Comparison of ENCODE assay signal across 9 mouse cellular contexts in genomic region chr7:117630657-117631056, GRCm38 (mm10).
DNase-seq lines count a peak whose midpoint lies in the region; ATAC-seq and TF ChIP-seq lines count a peak whose summit lies in the region.
"Had no signal": no experiment of that assay in that cellular context is flagged by ENCODE, and none has a peak within 500 bp of the region (broad histone marks: within the 10 kb centered on the region; RNA-seq: fewer than 3 reads in every experiment).

No protein-coding gene starts in this region.

- no peaks in the 10 kb centered on the region for H3K4me1 ChIP-seq in kidney, embryonic 16.5 days (ENCODE audit: insufficient read depth, low read length)
- H3K4me1 ChIP-seq in CH12.LX (ENCODE audit: control insufficient read depth in 1 of 2, insufficient read depth in 2 of 2) = peaks cover 0 to 6% of the 10 kb centered on the region in 2 experiments; a peak in 1 of 4 replicates
- H3K4me1 ChIP-seq: limb, embryonic 12.5 days had no signal

- TF ChIP-seq CTCF in CH12.LX (conservative IDR thresholded peaks at IDR 0.05 in 1 of 2, IDR thresholded peaks at IDR 0.05 in 1 of 2; ENCODE audit: low read depth in 2 of 2, low read length in 2 of 2) = peak; percentile 38 to 80

- in situ Hi-C loops in CH12.LX (cut with MboI; ENCODE audit: low pct_ligation_motif_present, low pct_unique_long_range_greater_than_20kb, low sequenced_read_pairs) = no loop called here

- peak; percentile 27 for DNase-seq in kidney, adult 11 months
- DNase-seq in CH12.LX (ENCODE audit: extremely low read depth) = peak; percentile 56
- DNase-seq in adrenal gland, postnatal 25 days = peak; percentile 33
- peak; percentile 65 to 69 for DNase-seq in kidney, postnatal 4 days
- DNase-seq in splenic B cell, adult 2 months (ENCODE audit: low read depth, low spot score) = peak; percentile 74
- DNase-seq in gastrocnemius, postnatal 4 days (ENCODE audit: low spot score in 2 of 2) = no peak
- DNase-seq in cerebellum, adult 11-12 months = no peak

- no peak for TF ChIP-seq POLR2A in CH12.LX (IDR thresholded peaks at IDR 0.05; ENCODE audit: low read depth, low read length)

- dilution Hi-C loops in CH12.LX (cut with MboI; ENCODE audit: extremely low pct_ligation_motif_present, extremely low pct_unique_long_range_greater_than_20kb, low sequenced_read_pairs) = no loop called here

- no peak overlapping the region for H3K9ac ChIP-seq in kidney, embryonic 16.5 days (replicated peaks; ENCODE audit: low read length)
- H3K9ac ChIP-seq in CH12.LX (ENCODE audit: insufficient read depth, low read depth) = no peak overlapping the region
- H3K9ac ChIP-seq: limb, embryonic 12.5 days had no signal

- H3K4me2 ChIP-seq in kidney, embryonic 16.5 days (replicated peaks; ENCODE audit: low read depth, low read length) = no peak overlapping the region
- no peak overlapping the region for H3K4me2 ChIP-seq in CH12.LX (ENCODE audit: insufficient read depth, low read depth, poor library complexity, severe bottlenecking)
- H3K4me2 ChIP-seq: limb, embryonic 12.5 days had no signal

- no peak overlapping the region for H3K27ac ChIP-seq in kidney, embryonic 16.5 days (ENCODE audit: low read length)
- no peak overlapping the region for H3K27ac ChIP-seq in CH12.LX (ENCODE audit: insufficient read depth, low read depth)
- H3K27ac ChIP-seq: limb, embryonic 12.5 days had no signal

- H3K79me2 ChIP-seq in CH12.LX (replicated peaks; ENCODE audit: control insufficient read depth, extremely low read depth, insufficient read depth, poor library complexity, severe bottlenecking) = no peaks in the 10 kb centered on the region

- TF ChIP-seq EP300 in CH12.LX (IDR thresholded peaks at IDR 0.05; ENCODE audit: low read length) = no peak

- peak; percentile 83 for TF ChIP-seq RAD21 in CH12.LX (IDR thresholded peaks at IDR 0.05; ENCODE audit: low read depth, low read length)

- 73% methylated on average over 5 of the region's 5 CpGs for WGBS in kidney, embryonic 16.5 days

- no peaks in the 10 kb centered on the region for H3K27me3 ChIP-seq in kidney, embryonic 16.5 days (ENCODE audit: insufficient read depth, low read length)
- no peaks in the 10 kb centered on the region for H3K27me3 ChIP-seq in CH12.LX (replicated peaks)
- H3K27me3 ChIP-seq in splenic B cell, adult 2 months (ENCODE audit: control insufficient read depth, insufficient read depth, low read length, poor library complexity, severe bottlenecking) = no peaks in the 10 kb centered on the region
- H3K27me3 ChIP-seq: limb, embryonic 12.5 days had no signal

- no peaks in the 10 kb centered on the region for H3K36me3 ChIP-seq in kidney, embryonic 16.5 days (ENCODE audit: insufficient read depth, low read length)
- H3K36me3 ChIP-seq in CH12.LX (replicated peaks in 1 of 2; ENCODE audit: control insufficient read depth in 1 of 2, insufficient read depth in 1 of 2, low read length in 1 of 2) = no peaks in the 10 kb centered on the region
- 0 out of 2 replicates have a peak, but pooled peaks cover 4% of the 10 kb centered on the region for H3K36me3 ChIP-seq in splenic B cell, adult 2 months (ENCODE audit: control insufficient read depth, insufficient read depth, low read length, poor library complexity, severe bottlenecking)
- H3K36me3 ChIP-seq: limb, embryonic 12.5 days had no signal

- no peak overlapping the region for H3K4me3 ChIP-seq in kidney, embryonic 16.5 days (ENCODE audit: low read length)
- no peak overlapping the region for H3K4me3 ChIP-seq in CH12.LX (replicated peaks in 1 of 3; ENCODE audit: low read depth in 2 of 3, low read length in 2 of 3, poor library complexity in 1 of 3)
- H3K4me3 ChIP-seq: limb, embryonic 12.5 days had no signal

- H3K9me3 ChIP-seq in kidney, embryonic 16.5 days (ENCODE audit: low read length) = no peaks in the 10 kb centered on the region
- no peaks in the 10 kb centered on the region for H3K9me3 ChIP-seq in CH12.LX (replicated peaks; ENCODE audit: low read length)
- H3K9me3 ChIP-seq: limb, embryonic 12.5 days had no signal

- no peak for ATAC-seq in kidney, embryonic 16.5 days (ENCODE audit: low FRiP score, low TSS enrichment)

TF ChIP-seq in CH12.LX, 34 proteins besides CTCF, POLR2A, EP300 and RAD21:
- TF ChIP-seq ZC3H11A (IDR thresholded peaks at IDR 0.05; ENCODE audit: low read depth, low read length) (peak; percentile 20; the same call in 1 of the 2 replicates), NELFE (IDR thresholded peaks at IDR 0.05; ENCODE audit: low read depth, low read length) (no peak), ZNF384 (IDR thresholded peaks at IDR 0.05; ENCODE audit: low read depth, low read length) (no peak), SMC3 (IDR thresholded peaks at IDR 0.05; ENCODE audit: low read depth, low read length) (peak; percentile 81), BHLHE40 (IDR thresholded peaks at IDR 0.05; ENCODE audit: low read depth, low read length) (no peak), GABPA (IDR thresholded peaks at IDR 0.05; ENCODE audit: insufficient replicate concordance, low read depth, low read length) (no peak)

Comparison
In these comparisons a context has a peak if more than half of its experiments do, and no peak if none do; other contexts are left out.
1. DNase-seq: peak in kidney, adult 11 months (single experiment), CH12.LX (single experiment), adrenal gland, postnatal 25 days (single experiment), kidney, postnatal 4 days (2 of 2) and splenic B cell, adult 2 months (single experiment); none in gastrocnemius, postnatal 4 days (0 of 2) and cerebellum, adult 11-12 months (single experiment).